8 mouse cellular contexts compared by ENCODE assay signal in the genomic region with DNA sequence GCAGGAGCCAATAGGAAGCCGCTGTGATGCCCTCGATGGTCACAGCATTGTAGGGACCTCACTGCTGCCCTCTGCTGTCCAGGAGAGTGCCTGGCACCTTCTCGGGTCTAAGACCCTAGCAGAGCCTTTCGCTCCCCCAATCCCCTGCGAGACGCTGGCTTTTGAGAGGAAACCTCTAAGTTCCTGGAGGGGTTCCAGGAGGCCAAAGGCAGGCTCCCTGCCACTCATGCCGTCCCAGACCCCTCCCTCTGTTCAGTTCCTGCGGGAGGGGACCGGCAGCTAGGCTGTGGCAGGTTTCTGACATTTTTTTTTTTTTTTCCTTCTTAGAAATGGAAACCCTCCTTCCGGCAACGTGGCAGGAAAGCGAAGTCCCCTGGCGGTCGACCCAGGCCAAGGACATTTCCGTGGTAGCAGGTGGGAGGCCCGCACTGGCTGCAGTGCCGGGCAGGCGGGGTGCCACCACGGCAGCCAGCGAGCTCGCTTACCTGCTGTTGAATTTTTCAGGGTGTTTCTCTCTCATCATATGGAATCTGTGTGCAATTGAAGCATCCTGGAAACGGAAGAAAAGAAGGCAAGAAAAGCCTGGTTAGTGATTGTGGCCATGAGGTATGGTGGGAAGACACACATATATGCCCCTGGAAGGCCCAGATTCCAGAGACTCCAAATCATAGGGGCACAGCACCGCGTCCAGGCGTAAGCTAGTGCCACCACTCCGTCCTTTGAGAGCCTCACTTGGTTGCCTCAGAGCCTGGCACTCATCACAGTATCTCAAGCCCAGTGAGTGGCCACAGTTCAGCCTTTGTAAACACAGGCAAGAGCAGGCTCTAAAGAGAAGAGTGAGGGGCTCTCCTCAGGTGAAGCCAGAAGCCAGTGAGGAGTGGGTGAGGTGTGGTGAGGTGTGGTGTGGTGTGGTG.
DNase-seq lines count a peak whose midpoint lies in the region; ATAC-seq and TF ChIP-seq lines count a peak whose summit lies in the region.

No protein-coding gene starts in this region.

- H3ac ChIP-seq in C2C12 (ENCODE audit: control insufficient read depth, insufficient read length, low read depth): no peak overlapping the region
- H3ac ChIP-seq in myocyte (ENCODE audit: control insufficient read depth, insufficient read length): no peak overlapping the region

- H3K36me3 ChIP-seq in C2C12 (ENCODE audit: control insufficient read depth, insufficient read depth) (no peaks in the 10 kb centered on the region), myocyte (ENCODE audit: control insufficient read depth, insufficient read depth) (no peaks in the 10 kb centered on the region)
- no peaks in the 10 kb centered on the region for H3K36me3 ChIP-seq in heart, embryonic 11.5 days (ENCODE audit: control insufficient read depth, insufficient read depth, low read length)
- H3K36me3 ChIP-seq in kidney, embryonic 15.5 days: no peaks in the 10 kb centered on the region
- no peaks in the 10 kb centered on the region for H3K36me3 ChIP-seq in liver, adult 2 months (ENCODE audit: control insufficient read depth, insufficient read depth, low read length)

- H3K9me3 ChIP-seq in heart, embryonic 11.5 days (replicated peaks; ENCODE audit: control insufficient read depth, low read length): no peaks in the 10 kb centered on the region
- no peaks in the 10 kb centered on the region for H3K9me3 ChIP-seq in kidney, embryonic 15.5 days (replicated peaks)

- peaks cover 38% of the 10 kb centered on the region for H3K4me1 ChIP-seq in heart, embryonic 11.5 days (ENCODE audit: control insufficient read depth, insufficient read depth, low read length)
- H3K4me1 ChIP-seq in kidney, embryonic 15.5 days: peaks cover 38% of the 10 kb centered on the region
- peaks cover 2% of the 10 kb centered on the region; the same call in 1 of the 2 replicates for H3K4me1 ChIP-seq in liver, adult 2 months (ENCODE audit: control insufficient read depth, insufficient read depth, low read length)

- peak overlapping the region; percentile 62 for H3K27ac ChIP-seq in heart, embryonic 11.5 days (ENCODE audit: low read depth, low read length)
- H3K27ac ChIP-seq in kidney, embryonic 15.5 days: peak overlapping the region; percentile 78
- no peak overlapping the region for H3K27ac ChIP-seq in liver, adult 2 months (replicated peaks; ENCODE audit: insufficient read depth, low read depth, low read length)

- no peak overlapping the region for H3K4me3 ChIP-seq in C2C12 (ENCODE audit: insufficient read depth, poor library complexity, severe bottlenecking)
- H3K4me3 ChIP-seq in heart, embryonic 11.5 days (ENCODE audit: low read depth, low read length): peak overlapping the region; percentile 43
- H3K4me3 ChIP-seq in kidney, embryonic 15.5 days (replicated peaks): peak overlapping the region; percentile 44
- H3K4me3 ChIP-seq in liver, adult 2 months (ENCODE audit: insufficient read depth, low read depth, low read length): peak overlapping the region; percentile 56
- no peak overlapping the region for H3K4me3 ChIP-seq in myocyte

- peak overlapping the region; percentile 67 for H3K9ac ChIP-seq in heart, embryonic 11.5 days (ENCODE audit: low read depth, low read length)
- peak overlapping the region; percentile 41; the same call in 1 of the 2 replicates for H3K9ac ChIP-seq in kidney, embryonic 15.5 days
- peak overlapping the region; percentile 60; the same call in 1 of the 2 replicates for H3K9ac ChIP-seq in liver, adult 2 months (ENCODE audit: low read depth, low read length)

- TF ChIP-seq POLR2A in brain, embryonic 14.5 days (IDR thresholded peaks at IDR 0.05; ENCODE audit: borderline replicate concordance, extremely low read depth, insufficient read depth, insufficient read length, poor library complexity, severe bottlenecking): no peak
- TF ChIP-seq POLR2A in liver, adult 2 months (IDR thresholded peaks at IDR 0.05; ENCODE audit: extremely low read depth, insufficient read depth, low read length): no peak
- no peak for TF ChIP-seq POLR2A in myocyte (IDR thresholded peaks at IDR 0.05; ENCODE audit: insufficient read length, low read depth)

- H3K27me3 ChIP-seq in C2C12 (ENCODE audit: control insufficient read depth, insufficient read depth, insufficient read length) (no peaks in the 10 kb centered on the region), myocyte (ENCODE audit: control insufficient read depth, insufficient read depth, insufficient read length) (peaks cover 7% of the 10 kb centered on the region)
- H3K27me3 ChIP-seq in heart, embryonic 11.5 days (ENCODE audit: control insufficient read depth, insufficient read depth, low read length): no peaks in the 10 kb centered on the region
- no peaks in the 10 kb centered on the region for H3K27me3 ChIP-seq in kidney, embryonic 15.5 days
- no peaks in the 10 kb centered on the region for H3K27me3 ChIP-seq in liver, adult 2 months (ENCODE audit: control insufficient read depth, insufficient read depth, low read length)

- peak; percentile 80 for TF ChIP-seq CTCF in C2C12 (IDR thresholded peaks at IDR 0.05; ENCODE audit: control insufficient read depth, insufficient read depth, insufficient read length)
- peak; percentile 95 for TF ChIP-seq CTCF in brain, embryonic 14.5 days (IDR thresholded peaks at IDR 0.05; ENCODE audit: borderline replicate concordance, extremely low read depth, insufficient read depth, insufficient read length)
- TF ChIP-seq CTCF in liver, adult 2 months (IDR thresholded peaks at IDR 0.05; ENCODE audit: low read depth, low read length): peak; percentile 98

- no peaks in the 10 kb centered on the region for H3K79me3 ChIP-seq in C2C12 (ENCODE audit: low read depth)

- 7% methylated on average over 26 of the region's 26 CpGs for WGBS in heart, embryonic 11.5 days (ENCODE audit: insufficient replicate concordance)
- WGBS in kidney, embryonic 15.5 days: 6% methylated on average over 26 of the region's 26 CpGs
- 9% methylated on average over 26 of the region's 26 CpGs for WGBS in liver, adult 2 months

- peak; percentile 52; the same call in 1 of the 2 replicates for ATAC-seq in erythroblast, adult 5-6 weeks (replicated peaks; ENCODE audit: low FRiP score, poor library complexity, severe bottlenecking)
- ATAC-seq in heart, embryonic 11.5 days (replicated peaks; ENCODE audit: insufficient number of reproducible peaks, low FRiP score, low TSS enrichment): peak; percentile 58; the same call in 1 of the 2 replicates
- peak; percentile 89 for ATAC-seq in kidney, embryonic 15.5 days (replicated peaks; ENCODE audit: low FRiP score)

- peak; percentile 93 for DNase-seq in brain, embryonic 14.5 days (ENCODE audit: low read depth)
- peak; percentile 26 for DNase-seq in liver, adult 2 months (ENCODE audit: extremely low read depth, low read depth, low spot score)
- DNase-seq in spleen, postnatal 4 days (ENCODE audit: low spot score in 2 of 2): peak; percentile 77 to 89

- H3K79me2 ChIP-seq in C2C12 (ENCODE audit: control insufficient read depth, insufficient read depth) (no peaks in the 10 kb centered on the region), myocyte (ENCODE audit: control insufficient read depth, insufficient read depth) (no peaks in the 10 kb centered on the region)
- no peaks in the 10 kb centered on the region for H3K79me2 ChIP-seq in liver, adult 2 months (ENCODE audit: control insufficient read depth, insufficient read depth, low read length)

- peak overlapping the region; percentile 63 for H3K4me2 ChIP-seq in heart, embryonic 11.5 days
- H3K4me2 ChIP-seq in kidney, embryonic 15.5 days: peak overlapping the region; percentile 66
- H3K4me2 ChIP-seq in myocyte (ENCODE audit: low read depth): peak overlapping the region; percentile 30

TF ChIP-seq in C2C12, 6 proteins besides CTCF, POLR2A, EP300 and RAD21:
- TF ChIP-seq CEBPB (IDR thresholded peaks at IDR 0.05; ENCODE audit: low read depth) (no peak), MAX (IDR thresholded peaks at IDR 0.05) (no peak), FOSL1 (IDR thresholded peaks at IDR 0.05; ENCODE audit: insufficient read depth, low read length, poor library complexity, severe bottlenecking) (no peak), MYOG (IDR thresholded peaks at IDR 0.05; ENCODE audit: control insufficient read depth, extremely low read depth, insufficient read length) (no peak), MYOD1 (IDR thresholded peaks at IDR 0.05; ENCODE audit: control insufficient read depth, insufficient read length, low read depth) (no peak), USF1 (IDR thresholded peaks at IDR 0.05; ENCODE audit: low read depth) (no peak)

TF ChIP-seq in myocyte, 11 proteins besides CTCF, POLR2A, EP300 and RAD21:
- TF ChIP-seq SRF (IDR thresholded peaks at IDR 0.05; ENCODE audit: control insufficient read depth, insufficient read length, low read depth) (no peak), MYOD1 (IDR thresholded peaks at IDR 0.05; ENCODE audit: control insufficient read depth in 1 of 3, insufficient read length in 2 of 3, low read depth in 2 of 3) (no peak), E2F4 (IDR thresholded peaks at IDR 0.05; ENCODE audit: insufficient read depth) (no peak), TCF12 (IDR thresholded peaks at IDR 0.05; ENCODE audit: insufficient read depth, poor library complexity, severe bottlenecking) (no peak), POLR2AphosphoS2 (IDR thresholded peaks at IDR 0.05; ENCODE audit: insufficient read length, low read depth) (no peak), TCF3 (IDR thresholded peaks at IDR 0.05; ENCODE audit: insufficient read length, low read depth) (no peak), USF1 (IDR thresholded peaks at IDR 0.05; ENCODE audit: low read depth) (no peak), MYOG (IDR thresholded peaks at IDR 0.05; ENCODE audit: control insufficient read depth in 1 of 3, insufficient read depth in 1 of 3, insufficient read length in 2 of 3, low read depth in 2 of 3) (no peak), MAX (IDR thresholded peaks at IDR 0.05; ENCODE audit: low read depth) (no peak)

Comparison
In these comparisons a context has a peak if more than half of its experiments do, and no peak if none do; other contexts are left out.
1. H3K4me3 ChIP-seq: peak in heart, embryonic 11.5 days (single experiment), kidney, embryonic 15.5 days (single experiment) and liver, adult 2 months (single experiment); none in C2C12 (single experiment) and myocyte (single experiment).
2. DNase-seq: peak in every context shown above with its lines; median percentile 93 in brain, embryonic 14.5 days; 83 in spleen, postnatal 4 days; 26 in liver, adult 2 months.
3. Peak in every context shown above with its lines, with median percentiles within 50 percentile points of each other: CTCF ChIP-seq, ATAC-seq, H3K4me2 ChIP-seq and H3K9ac ChIP-seq.